Mouse (Mus musculus) heart, embryonic 12.5 days (tissue): ENCODE results near the gene Smarcd2. TPM values are rescaled to one million over a fixed set of nuclear protein-coding genes. Genes with fewer than 3 reads are reported as not detected.

Experiments
- ATAC-seq: fragments of 200-750 bp; cut with Nextera tagmentation; 2 replicates; pipeline ENCODE4 v1.8.0; 2017; ENCODE audit warnings: moderate TSS enrichment, moderate library complexity; ENCODE audit not compliant: insufficient number of reproducible peaks, low FRiP score
- H3K27ac ChIP-seq: fragments of 300-500 bp; sonication (generic); 2 replicates; pipeline ENCODE4 v1.5.1; 2016; ENCODE audit warnings: mild to moderate bottlenecking, moderate library complexity; ENCODE audit not compliant: poor library complexity, severe bottlenecking
- H3K27me3 ChIP-seq: fragments of 300-500 bp; sonication (generic); replicated peaks from 2 replicates; pipeline ENCODE4 v1.6.1; 2016; ENCODE audit warnings: mild to moderate bottlenecking, moderate library complexity
- H3K36me3 ChIP-seq: fragments of 300-500 bp; sonication (generic); 2 replicates; pipeline ENCODE4 v1.6.1; 2016; ENCODE audit warnings: mild to moderate bottlenecking, moderate library complexity
- H3K4me1 ChIP-seq: fragments of 300-500 bp; sonication (generic); replicated peaks from 2 replicates; pipeline ENCODE4 v1.6.1; 2016; ENCODE audit warnings: mild to moderate bottlenecking
- H3K4me2 ChIP-seq: fragments of 300-500 bp; sonication (generic); 2 replicates; pipeline ENCODE4 v1.6.1; 2016; ENCODE audit warnings: mild to moderate bottlenecking, moderate library complexity
- H3K4me3 ChIP-seq: fragments of 300-500 bp; sonication (generic); 2 replicates; pipeline ENCODE4 v1.5.1; 2016; ENCODE audit warnings: mild to moderate bottlenecking
- H3K9ac ChIP-seq: fragments of 300-500 bp; sonication (generic); 2 replicates; pipeline ENCODE4 v1.6.1; 2016; ENCODE audit warnings: mild to moderate bottlenecking, moderate library complexity
- H3K9me3 ChIP-seq: fragments of 300-500 bp; sonication (generic); replicated peaks from 2 replicates; pipeline ENCODE4 v1.6.1; 2016; ENCODE audit warnings: mild to moderate bottlenecking, moderate library complexity
- WGBS: fragments of 180-500 bp; shearing (Covaris S2); methylation state at CpG from one replicate; pipeline ENCODE4 v1.1.7; 2016; 5-methylcytosine and 5-hydroxymethylcytosine counted together
- polyA plus RNA-seq: library from polyadenylated mRNA; unstranded; fragments of >200 nt; fragmentation: Nextera tagmentation; extraction: Ambion mirVana; gene quantifications from 2 replicates; pipeline ENCODE4 v1.2.1, GENCODE M21; 2016

Smarcd2 gene
- polyA plus RNA-seq, 1 experiment from 2014 or later, result 25.3 TPM

DNA sequence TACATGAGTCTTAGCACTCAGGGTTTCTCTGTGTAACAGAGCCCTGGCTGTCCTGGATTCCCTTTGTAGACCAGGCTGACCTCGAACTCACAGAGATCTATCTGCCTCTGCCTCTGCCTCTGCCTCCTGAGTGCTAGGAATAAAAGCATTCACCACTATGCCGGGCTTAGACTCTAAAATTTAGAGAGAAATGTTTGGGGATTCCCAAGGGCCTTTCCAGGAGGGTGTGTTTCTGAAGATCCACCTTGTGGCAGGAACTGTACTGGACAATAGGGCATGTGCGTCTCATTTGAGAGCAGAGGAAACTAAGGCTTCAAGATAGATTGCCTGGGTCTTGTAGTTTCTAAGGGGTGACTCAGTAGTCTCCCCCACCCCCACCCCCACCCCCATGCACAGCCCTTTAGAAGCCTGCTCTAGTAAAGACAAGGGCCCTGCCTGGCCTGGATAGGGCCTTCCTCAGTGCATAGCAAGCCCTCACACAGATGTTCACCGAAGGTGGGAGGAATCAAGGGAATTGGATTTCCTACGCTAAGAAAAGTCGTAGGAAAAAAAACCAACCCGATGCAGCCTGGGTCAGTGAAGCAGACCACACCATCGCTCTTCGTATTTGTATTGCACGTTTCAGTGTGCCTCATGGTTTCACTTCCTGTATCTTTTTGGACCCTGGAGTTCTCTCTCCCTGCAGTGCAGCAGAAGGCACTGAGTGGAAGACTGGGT, 32.7 kb upstream of the Smarcd2 start:
- no peak overlapping the region for H3K9ac ChIP-seq
- no peak overlapping the region for H3K4me3 ChIP-seq
- H3K27ac ChIP-seq, result no peak overlapping the region
- H3K4me2 ChIP-seq, result no peak overlapping the region
- H3K4me1 ChIP-seq, result no peaks in the 10 kb centered on the region
- WGBS, result 84% methylated on average over 10 of the region's 10 CpGs
- no peaks in the 10 kb centered on the region for H3K36me3 ChIP-seq
- ATAC-seq, result no peak
- H3K9me3 ChIP-seq, result no peaks in the 10 kb centered on the region
- no peaks in the 10 kb centered on the region for H3K27me3 ChIP-seq

DNA sequence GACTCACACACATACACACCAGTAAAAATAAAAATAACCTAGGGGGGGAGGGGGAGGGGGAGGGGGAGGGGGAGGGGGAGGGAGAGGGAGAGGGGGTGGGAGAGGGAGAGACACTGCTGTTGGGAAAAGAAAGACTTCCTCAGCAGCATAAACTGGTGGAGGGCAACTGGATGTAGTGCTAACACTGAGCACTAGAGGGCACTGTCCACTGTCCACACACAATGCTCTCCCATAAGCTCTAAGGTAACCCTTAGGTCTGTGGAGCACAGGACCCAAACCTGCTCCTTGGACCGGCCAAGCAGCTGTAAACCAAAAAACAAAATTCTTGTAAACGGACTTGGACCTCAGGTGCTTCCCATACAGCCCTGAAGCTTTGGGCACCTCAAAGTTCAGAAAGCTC, 29.9 kb upstream of the Smarcd2 start:
- WGBS, result 20% methylated on average over 2 of the region's 2 CpGs
- ATAC-seq, result no peak

DNA sequence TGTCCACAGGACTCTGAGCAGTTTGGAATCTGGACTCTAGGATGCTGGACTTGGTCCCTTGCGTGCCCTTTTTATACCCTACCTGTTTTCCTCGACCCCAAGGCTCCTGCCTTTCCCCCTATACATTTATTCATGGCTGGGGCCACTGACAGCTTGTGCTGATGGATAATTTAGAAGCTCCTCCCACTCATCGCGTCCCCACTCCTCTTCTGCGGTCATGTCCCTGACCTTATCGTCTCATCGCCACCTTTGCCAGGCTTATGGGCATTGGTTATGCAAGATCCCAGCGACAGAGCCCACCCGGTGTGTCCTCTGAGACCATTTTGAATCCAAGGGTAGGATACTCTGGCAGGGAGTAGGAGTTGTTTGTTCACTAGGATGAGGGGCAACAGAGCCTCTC, 29.0 kb upstream of the Smarcd2 start, which contains the start of gene Gh:
Gene Gh, minus strand, starts transcription at position 101 of the 400 bp plus-strand sequence.
- H3K4me1 ChIP-seq, result no peaks in the 10 kb centered on the region
- H3K27ac ChIP-seq, result no peak within 1 kb of the TSS
- H3K4me3 ChIP-seq, result no peak within 1 kb of the TSS
- no peaks in the 10 kb centered on the region for H3K36me3 ChIP-seq
- H3K9me3 ChIP-seq, result no peaks in the 10 kb centered on the region
- no peak within 1 kb of the TSS for H3K4me2 ChIP-seq
- ATAC-seq, result no peak
- no peak within 1 kb of the TSS for H3K9ac ChIP-seq
- H3K27me3 ChIP-seq, result no peaks in the 10 kb centered on the region
- 69% methylated on average over 9 of the region's 9 CpGs for WGBS

More for the DNA sequence above, 29.9 kb upstream of the Smarcd2 start:
- Histone ChIP-seq H3K4me1 (no peaks in the 10 kb centered on the region), H3K4me2 (no peak overlapping the region), H3K9ac (no peak overlapping the region), H3K27me3 (no peaks in the 10 kb centered on the region), H3K4me3 (no peak overlapping the region), H3K36me3 (no peaks in the 10 kb centered on the region), H3K9me3 (no peaks in the 10 kb centered on the region), H3K27ac (no peak overlapping the region)

DNA sequence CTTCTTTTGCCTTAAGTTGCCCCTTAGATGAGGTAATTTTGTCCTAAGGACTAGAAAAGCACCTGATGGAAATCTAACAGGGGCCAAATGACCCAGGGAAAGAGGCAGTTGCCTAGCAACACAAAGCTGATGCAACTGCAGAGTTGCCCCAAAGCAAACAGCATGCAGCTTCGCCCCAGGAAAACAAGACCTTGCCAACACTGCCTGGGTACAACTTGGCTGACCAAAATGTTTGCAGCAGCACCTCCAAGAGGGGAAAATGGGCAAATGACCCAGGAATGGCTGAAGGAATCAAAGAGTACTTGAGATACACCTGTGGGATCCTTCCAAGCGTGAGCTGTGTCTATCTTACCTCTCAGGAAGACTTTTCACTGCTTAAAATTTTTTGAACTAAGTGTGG, 19.1 kb upstream of the Smarcd2 start:
- Histone ChIP-seq H3K4me1 (0 out of 2 replicates have a peak, but pooled peaks cover 4% of the 10 kb centered on the region), H3K4me3 (no peak overlapping the region), H3K9ac (no peak overlapping the region), H3K9me3 (peaks cover 4% of the 10 kb centered on the region; the same call in 1 of the 2 replicates), H3K36me3 (no peaks in the 10 kb centered on the region), H3K27ac (no peak overlapping the region), H3K27me3 (no peaks in the 10 kb centered on the region), H3K4me2 (no peak overlapping the region)
- ATAC-seq, result no peak
- 82% methylated on average over 2 of the region's 2 CpGs for WGBS

DNA sequence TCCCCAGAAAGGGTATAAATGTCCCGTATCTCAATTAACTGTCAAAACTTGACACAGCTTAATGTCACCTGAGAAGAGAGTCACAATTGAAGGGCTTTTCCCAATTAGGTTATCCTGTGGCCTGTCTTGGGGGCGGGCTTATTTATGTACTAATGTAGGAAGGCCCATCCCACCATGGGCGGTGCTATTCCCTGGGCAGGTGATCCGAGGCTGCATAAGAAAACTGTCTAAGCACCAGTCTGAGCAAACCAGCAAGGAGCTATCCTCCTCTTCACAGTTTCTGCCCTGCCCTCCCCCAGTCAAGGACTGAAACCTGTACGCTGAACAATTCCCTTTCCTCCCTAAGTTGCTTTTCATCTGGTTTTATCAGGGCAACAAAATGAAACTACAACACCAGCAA, 17.6 kb upstream of the Smarcd2 start:
- no peaks in the 10 kb centered on the region for H3K27me3 ChIP-seq
- H3K27ac ChIP-seq, result no peak overlapping the region
- H3K4me2 ChIP-seq, result no peak overlapping the region
- H3K4me3 ChIP-seq, result no peak overlapping the region
- H3K9me3 ChIP-seq, result peaks cover 4% of the 10 kb centered on the region; the same call in 1 of the 2 replicates
- H3K4me1 ChIP-seq, result 0 out of 2 replicates have a peak, but pooled peaks cover 4% of the 10 kb centered on the region
- 90% methylated on average over 5 of the region's 5 CpGs for WGBS
- no peaks in the 10 kb centered on the region for H3K36me3 ChIP-seq
- H3K9ac ChIP-seq, result no peak overlapping the region
- ATAC-seq, result no peak

DNA sequence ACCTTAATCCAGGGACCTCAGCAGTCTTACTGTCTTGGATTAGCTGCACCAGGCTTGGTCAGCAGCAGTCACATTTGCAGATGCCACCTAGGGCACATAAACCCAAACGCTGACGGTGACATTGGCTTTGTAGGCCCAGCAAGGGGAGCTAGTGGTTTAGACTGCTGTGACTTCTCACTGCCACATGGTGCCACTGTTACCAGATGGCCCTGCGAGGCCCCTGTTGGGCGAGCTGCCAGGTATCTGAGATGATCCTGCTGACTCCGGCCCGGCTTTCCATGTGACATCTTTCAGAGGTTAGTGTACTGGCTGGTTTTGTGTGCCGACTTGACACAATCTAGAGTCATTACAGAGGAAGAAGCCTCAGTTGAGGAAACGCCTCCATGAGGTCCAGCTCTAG, 16.6 kb upstream of the Smarcd2 start:
- H3K4me3 ChIP-seq, result no peak overlapping the region
- no peaks in the 10 kb centered on the region for H3K27me3 ChIP-seq
- no peak overlapping the region for H3K9ac ChIP-seq
- H3K9me3 ChIP-seq, result peaks cover 4% of the 10 kb centered on the region; the same call in 1 of the 2 replicates
- H3K4me2 ChIP-seq, result no peak overlapping the region
- H3K27ac ChIP-seq, result no peak overlapping the region
- peak; percentile 42; the same call in 1 of the 2 replicates for ATAC-seq
- H3K4me1 ChIP-seq, result 0 out of 2 replicates have a peak, but pooled peaks cover 4% of the 10 kb centered on the region
- no peaks in the 10 kb centered on the region for H3K36me3 ChIP-seq
- 43% methylated on average over 8 of the region's 8 CpGs for WGBS

DNA sequence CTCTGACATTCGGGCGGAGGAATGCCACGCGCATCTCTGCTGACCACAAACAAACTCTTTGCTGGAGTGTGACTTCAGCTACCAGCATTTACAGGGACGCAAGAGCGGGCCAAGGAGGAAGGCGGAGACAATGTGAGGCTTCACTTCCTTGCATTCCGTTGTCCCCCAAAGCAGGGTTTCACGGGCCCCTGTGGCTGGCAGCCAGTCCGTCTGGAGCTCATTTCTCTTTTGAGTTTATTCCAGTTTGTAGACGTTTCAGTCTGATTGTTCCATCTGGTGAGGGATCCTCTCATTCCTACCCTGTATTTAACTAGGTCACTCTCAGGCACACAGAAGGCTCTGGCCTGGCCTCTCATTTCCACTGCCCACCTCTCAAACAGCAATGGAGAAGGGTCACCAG, 14.2 kb upstream of the Smarcd2 start:
- Histone ChIP-seq H3K4me1 (0 out of 2 replicates have a peak, but pooled peaks cover 4% of the 10 kb centered on the region), H3K36me3 (no peaks in the 10 kb centered on the region), H3K27me3 (0 out of 2 replicates have a peak, but pooled peaks cover 6% of the 10 kb centered on the region), H3K4me2 (no peak overlapping the region), H3K9me3 (no peaks in the 10 kb centered on the region), H3K9ac (no peak overlapping the region), H3K4me3 (no peak overlapping the region), H3K27ac (no peak overlapping the region)
- ATAC-seq, result no peak
- 68% methylated on average over 11 of the region's 11 CpGs for WGBS

DNA sequence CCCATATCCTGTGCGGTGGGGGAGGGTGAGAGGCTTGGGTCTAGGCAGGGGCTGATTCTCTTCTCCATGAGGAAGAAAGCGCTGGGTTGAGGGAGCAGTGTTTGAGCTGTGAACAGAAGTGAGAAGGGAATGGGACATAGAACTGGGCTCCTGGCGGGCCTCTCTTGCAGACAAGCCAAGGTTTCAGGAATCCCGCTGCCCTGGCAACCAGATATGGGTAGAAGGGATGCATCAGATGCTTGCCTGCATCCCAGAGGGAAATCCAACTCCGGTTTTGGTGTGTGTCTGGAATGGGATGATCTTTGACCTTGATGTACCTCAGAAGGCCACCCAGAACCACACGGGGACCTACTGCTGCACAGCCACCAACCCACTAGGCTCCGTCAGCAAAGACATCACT, 13.4 kb upstream of the Smarcd2 start:
- H3K4me3 ChIP-seq, result no peak overlapping the region
- 0 out of 2 replicates have a peak, but pooled peaks cover 4% of the 10 kb centered on the region for H3K4me1 ChIP-seq
- H3K36me3 ChIP-seq, result no peaks in the 10 kb centered on the region
- no peak overlapping the region for H3K9ac ChIP-seq
- H3K27ac ChIP-seq, result no peak overlapping the region
- 0 out of 2 replicates have a peak, but pooled peaks cover 6% of the 10 kb centered on the region for H3K27me3 ChIP-seq
- no peaks in the 10 kb centered on the region for H3K9me3 ChIP-seq
- ATAC-seq, result no peak
- 73% methylated on average over 7 of the region's 7 CpGs for WGBS
- H3K4me2 ChIP-seq, result no peak overlapping the region

DNA sequence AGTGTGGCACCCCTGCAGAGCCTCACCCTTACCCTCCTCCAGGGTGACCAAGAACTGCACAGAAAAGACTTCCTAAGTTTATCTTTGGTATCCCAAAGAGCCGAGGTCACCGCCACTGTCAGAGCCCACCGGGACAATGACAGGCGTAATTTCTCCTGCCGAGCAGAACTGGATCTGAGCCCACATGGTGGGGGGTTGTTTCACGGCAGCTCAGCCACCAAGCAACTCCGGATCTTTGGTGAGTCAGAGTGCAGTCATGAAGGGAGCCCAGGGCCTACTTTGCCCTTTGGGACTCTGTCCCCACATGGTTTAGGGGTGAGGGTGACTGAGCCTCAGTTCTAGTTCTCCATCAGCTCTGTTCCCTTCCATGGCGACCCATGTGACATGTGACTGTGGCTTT, 11.4 kb upstream of the Smarcd2 start:
- no peaks in the 10 kb centered on the region for H3K36me3 ChIP-seq
- H3K27me3 ChIP-seq, result 0 out of 2 replicates have a peak, but pooled peaks cover 6% of the 10 kb centered on the region
- no peak overlapping the region for H3K9ac ChIP-seq
- WGBS, result 69% methylated on average over 8 of the region's 8 CpGs
- H3K4me3 ChIP-seq, result no peak overlapping the region
- no peaks in the 10 kb centered on the region for H3K9me3 ChIP-seq
- no peak overlapping the region for H3K4me2 ChIP-seq
- no peaks in the 10 kb centered on the region for H3K4me1 ChIP-seq
- no peak for ATAC-seq
- no peak overlapping the region for H3K27ac ChIP-seq

DNA sequence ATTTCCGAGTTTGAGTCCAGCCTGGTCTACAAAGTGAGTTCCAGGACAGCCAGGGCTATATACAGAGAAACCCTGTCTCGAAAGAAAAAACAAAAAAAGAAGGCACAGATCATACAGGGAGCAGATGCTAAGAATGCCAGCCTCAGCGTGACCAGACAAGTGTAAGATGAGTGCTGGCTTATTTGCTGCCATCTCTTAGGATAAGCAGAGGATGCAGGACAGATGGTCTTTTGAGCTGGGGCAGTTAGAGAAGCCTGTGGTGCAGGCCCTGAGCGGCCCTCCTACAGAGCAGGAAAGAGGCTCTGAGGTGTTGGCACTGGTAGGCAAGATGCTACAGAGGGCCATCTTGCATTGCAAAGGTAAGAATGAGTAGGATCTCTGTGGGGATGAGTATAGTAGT, 10.6 kb upstream of the Smarcd2 start:
- Histone ChIP-seq H3K9me3 (no peaks in the 10 kb centered on the region), H3K27me3 (0 out of 2 replicates have a peak, but pooled peaks cover 6% of the 10 kb centered on the region), H3K36me3 (no peaks in the 10 kb centered on the region), H3K9ac (no peak overlapping the region), H3K27ac (no peak overlapping the region), H3K4me3 (no peak overlapping the region), H3K4me1 (no peaks in the 10 kb centered on the region), H3K4me2 (no peak overlapping the region)
- no peak for ATAC-seq
- 80% methylated on average over 4 of the region's 4 CpGs for WGBS

DNA sequence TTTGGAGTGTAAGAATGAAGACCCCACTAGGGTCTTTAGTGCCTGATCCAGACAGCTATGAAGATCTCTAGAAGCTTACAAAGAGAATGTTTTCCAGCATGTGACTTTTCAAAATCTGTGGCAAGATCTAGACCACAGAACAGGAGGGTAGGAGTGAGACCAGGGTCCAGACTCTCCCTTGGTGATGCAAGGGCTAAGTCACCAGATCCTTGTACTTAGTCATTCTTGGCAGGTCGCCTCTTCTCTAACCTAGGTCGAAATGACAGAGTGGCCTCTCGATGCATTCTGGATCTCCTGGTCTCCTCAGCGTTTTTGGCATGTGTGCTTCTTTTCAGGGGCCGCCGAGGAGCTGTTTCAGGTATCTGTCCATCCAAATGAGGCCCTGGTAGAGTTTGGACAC, 9.7 kb upstream of the Smarcd2 start:
- no peak for ATAC-seq
- H3K9me3 ChIP-seq, result no peaks in the 10 kb centered on the region
- WGBS, result 73% methylated on average over 6 of the region's 6 CpGs
- no peak overlapping the region for H3K27ac ChIP-seq
- no peaks in the 10 kb centered on the region for H3K36me3 ChIP-seq
- H3K9ac ChIP-seq, result no peak overlapping the region
- H3K27me3 ChIP-seq, result 0 out of 2 replicates have a peak, but pooled peaks cover 6% of the 10 kb centered on the region
- H3K4me1 ChIP-seq, result no peaks in the 10 kb centered on the region
- H3K4me2 ChIP-seq, result no peak overlapping the region
- H3K4me3 ChIP-seq, result no peak overlapping the region
